Mouse (Mus musculus) urinary bladder, postnatal 4 days (tissue): ENCODE results near the gene Dysf.

ENCODE experiments used
- DNase-seq, 2 experiments: peaks; one replicate each; pipeline ENCODE4 v3.0.0; 2021 to 2022; ENCODE audit warnings: low spot score in 2 of 2

Dysf gene

GRCm38 (mm10) chr6:84050238-84050637 is 41.8 kb downstream of the Dysf start:
- no peak for DNase-seq

DNA sequence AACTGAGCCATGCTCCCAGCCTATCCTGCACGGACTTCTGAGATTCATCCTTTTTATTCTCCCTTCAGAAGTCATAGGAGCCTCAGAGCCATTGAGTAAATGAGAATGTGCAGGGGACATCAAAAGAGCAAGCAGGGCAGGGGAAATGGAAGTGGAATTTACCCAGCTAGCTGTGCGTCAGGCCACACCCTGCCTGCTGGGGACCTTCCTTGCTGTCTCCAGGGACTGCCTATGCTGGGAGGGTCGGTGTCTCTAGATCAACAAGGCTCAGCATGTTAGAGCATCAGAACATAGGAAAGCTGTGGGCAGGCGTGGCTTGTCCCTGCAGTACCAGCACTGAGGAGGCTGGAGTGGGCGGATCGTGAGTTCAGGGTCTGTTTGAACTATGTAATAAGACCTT is 42.6 kb downstream of the Dysf start:
- DNase-seq = no peak

DNA sequence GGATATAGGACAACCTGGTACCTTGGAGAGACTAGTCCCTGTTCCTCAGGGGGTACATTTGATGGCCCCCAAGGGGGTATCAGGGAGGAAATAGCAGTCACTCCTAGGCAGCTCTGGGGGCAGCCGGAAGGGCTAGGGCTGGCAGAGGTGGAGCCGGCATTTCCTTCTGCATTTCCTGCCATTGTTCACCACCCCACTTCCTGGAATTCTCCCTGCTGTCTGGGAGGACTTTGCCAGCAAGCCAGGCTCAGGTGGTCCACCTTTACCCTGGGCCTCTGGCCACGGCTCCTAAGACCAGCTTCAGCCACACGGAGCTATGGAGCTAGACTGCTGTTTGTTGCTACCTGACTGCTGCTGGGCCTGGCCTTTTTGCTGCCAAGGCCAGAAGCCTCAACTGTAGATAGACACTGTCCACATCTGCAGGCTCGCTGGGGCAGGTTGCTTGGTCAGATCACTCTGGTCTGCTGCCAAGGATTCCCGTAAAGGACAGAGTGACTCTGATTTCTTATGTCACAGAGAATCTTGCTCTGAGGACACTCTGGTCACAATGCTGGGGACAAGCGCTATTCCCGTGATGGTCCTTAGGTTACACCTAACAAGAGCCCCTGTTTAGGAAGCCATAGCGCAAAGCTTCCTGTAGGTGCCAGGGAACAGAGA is 45.6 kb downstream of the Dysf start:
- no peak for DNase-seq

- DNase-seq = no peak
These were observed 47.2 kb downstream of the Dysf start for GRCm38 (mm10) chr6:84055619-84056018.

DNA sequence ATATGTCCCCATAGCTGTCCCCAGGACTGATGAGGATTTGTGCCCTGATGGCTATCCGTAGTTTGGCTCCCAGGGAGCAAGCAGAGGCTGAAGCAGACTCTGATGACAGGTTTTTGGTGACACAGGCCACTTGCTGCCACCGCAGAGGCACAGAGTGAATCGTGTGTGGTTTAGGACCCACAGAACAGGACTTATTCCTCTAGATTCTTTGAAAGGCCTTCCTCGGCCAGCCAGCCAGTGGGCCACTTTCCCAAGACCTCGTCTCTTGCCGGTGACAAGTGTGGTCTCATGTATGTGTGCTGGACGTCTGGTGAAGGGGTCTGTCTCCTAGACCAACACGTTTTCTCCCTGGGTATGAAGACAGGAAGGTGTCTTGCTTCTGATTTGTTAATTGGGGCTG is 48.8 kb downstream of the Dysf start:
- no peak for DNase-seq

- DNase-seq = no peak
These were observed 50.3 kb downstream of the Dysf start for GRCm38 (mm10) chr6:84058671-84059141.

- no peak for DNase-seq
These were observed 51.5 kb downstream of the Dysf start for GRCm38 (mm10) chr6:84059771-84060414.

- DNase-seq = no peak
These were observed 52.9 kb downstream of the Dysf start for GRCm38 (mm10) chr6:84061328-84061727.

- DNase-seq = no peak
These were observed 54.2 kb downstream of the Dysf start for GRCm38 (mm10) chr6:84062541-84062940.

DNA sequence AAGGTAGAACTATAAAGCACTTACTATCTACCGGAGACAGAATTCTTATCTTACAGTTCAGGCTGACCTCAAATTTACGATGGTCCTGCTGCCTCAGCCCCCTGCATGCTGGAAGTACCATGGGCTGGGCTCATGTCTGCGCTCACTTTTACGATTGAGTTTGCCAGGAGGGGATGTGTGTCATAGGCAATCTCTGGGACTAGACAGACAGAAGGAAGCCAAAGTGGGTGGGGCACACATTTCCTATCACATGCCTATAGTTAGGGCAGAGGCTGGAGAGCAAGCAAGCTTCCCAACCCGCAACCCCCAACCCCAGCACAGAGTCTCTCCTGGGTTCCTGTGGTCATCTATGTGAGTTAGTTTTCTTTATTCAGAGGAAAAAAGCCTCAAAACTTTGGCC is 59.8 kb downstream of the Dysf start:
- no peak for DNase-seq

- DNase-seq = no peak
These were observed 61.9 kb downstream of the Dysf start for GRCm38 (mm10) chr6:84070251-84070650.

- DNase-seq = no peak
These were observed 64.2 kb downstream of the Dysf start for GRCm38 (mm10) chr6:84072574-84072973.

GRCm38 (mm10) chr6:84078172-84078571 is 69.8 kb downstream of the Dysf start:
- DNase-seq = no peak

- DNase-seq = no peak
These were observed 72.2 kb downstream of the Dysf start for GRCm38 (mm10) chr6:84080631-84081030.

GRCm38 (mm10) chr6:84084757-84085156 is 76.4 kb downstream of the Dysf start:
- no peak for DNase-seq

GRCm38 (mm10) chr6:84093473-84093872 is 85.1 kb downstream of the Dysf start:
- DNase-seq = no peak

DNA sequence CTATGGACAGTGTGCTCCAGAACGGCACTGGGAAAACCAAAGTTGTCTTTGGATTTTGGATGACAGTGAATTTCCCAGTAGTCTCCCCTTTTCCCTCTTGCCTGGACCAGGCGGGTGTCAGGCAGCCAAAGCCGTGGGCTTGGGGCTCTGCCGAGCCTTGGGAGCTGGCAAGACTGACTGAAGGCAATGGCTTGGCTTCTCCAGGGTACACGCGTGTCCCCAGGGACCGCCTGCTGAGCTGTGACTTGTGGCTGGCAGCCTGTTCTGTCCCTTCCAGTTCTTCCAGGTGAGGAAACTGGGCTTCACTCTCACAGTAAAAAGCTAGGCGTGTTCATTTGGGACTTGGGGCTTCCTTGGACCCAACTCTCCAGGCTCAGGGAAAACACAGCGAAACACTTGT is 86.1 kb downstream of the Dysf start:
- no peak for DNase-seq

DNA sequence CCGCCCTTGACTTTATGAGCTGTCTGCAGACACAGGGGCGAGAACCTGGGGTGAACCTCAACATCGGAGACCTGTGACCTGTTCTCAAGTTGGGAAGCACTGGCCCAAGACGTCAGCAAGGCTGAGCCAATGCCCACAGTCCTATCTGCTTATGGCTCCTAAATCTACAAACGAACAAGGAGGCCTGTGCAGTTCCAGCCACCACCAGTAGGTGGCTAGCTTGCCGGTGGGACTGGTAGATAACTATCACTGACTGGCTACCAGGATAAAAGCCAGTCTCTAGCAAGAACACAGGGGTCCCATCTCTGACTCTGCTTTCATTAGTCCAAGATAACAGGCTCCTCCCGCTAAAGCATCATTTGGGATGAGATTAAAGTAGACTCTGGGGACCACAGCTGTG is 86.6 kb downstream of the Dysf start:
- peak in 1 of 2 experiments; percentile 75 for DNase-seq

DNA sequence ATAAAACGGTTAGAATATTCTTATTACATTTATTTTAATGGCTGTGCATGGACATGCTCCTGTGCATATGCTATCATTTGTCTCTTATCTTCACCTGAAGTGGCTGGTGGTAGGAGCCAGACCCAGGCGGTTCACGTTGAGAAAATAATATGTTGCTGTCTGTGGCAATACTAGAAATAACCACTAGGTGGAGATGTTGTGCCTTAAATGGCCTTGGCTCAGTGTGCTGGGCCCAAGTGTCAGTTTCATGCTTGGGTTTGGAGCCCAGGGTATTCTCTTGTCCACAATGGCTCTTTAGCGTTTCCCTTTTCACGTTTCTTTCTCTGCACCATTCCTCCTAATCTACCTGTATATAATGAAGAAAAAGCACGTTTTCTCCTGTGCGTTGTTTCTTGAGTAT is 87.5 kb downstream of the Dysf start:
- DNase-seq = no peak

- no peak for DNase-seq
These were observed 93.6 kb downstream of the Dysf start for GRCm38 (mm10) chr6:84102002-84102401.

DNA sequence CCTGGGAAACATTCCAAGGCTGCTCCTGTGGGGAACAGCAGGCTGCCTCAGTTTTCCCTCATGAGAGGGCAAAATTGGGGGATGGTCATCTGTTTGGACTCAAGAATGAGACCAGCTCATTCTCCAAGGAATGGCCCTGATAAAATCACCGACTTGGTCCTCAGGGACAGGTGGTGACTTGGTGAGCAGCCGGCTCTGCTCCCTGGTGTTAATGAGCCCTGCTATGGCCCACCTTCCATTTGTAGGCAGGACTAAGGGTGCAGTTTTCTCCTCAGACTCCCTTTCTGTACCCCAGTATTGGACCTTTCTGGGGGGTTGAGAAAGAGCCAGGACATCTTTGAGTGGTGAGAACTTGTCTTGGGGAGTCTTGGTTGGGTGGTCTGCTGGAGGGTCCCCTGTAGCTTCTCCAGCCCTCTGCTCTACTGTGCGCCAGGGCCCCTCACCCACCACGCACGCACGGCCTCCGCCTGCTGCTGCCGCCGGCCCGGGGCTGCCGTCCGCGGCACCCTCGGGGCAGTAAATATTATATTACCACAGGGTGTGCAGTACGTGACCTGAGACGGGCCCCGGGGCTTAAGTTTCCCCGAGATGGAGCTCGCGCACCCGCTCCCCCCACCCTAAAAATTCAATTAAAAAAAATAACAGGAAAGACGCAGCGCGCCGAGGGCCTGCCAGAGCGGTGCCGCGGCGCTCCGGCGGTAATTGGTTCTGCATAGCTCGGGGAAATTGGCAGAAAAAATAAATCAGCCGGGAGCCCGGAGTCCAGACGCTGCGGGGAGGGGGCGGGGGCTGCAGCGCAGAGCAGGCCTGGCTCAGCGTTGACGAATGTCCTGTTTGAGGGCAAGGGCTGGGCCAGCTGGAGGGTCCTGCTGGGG is 97.0 kb downstream of the Dysf start:
- DNase-seq = no peak

- DNase-seq = no peak
These were observed 97.7 kb downstream of the Dysf start for GRCm38 (mm10) chr6:84106082-84106481.

- no peak for DNase-seq
These were observed 102.0 kb downstream of the Dysf start for GRCm38 (mm10) chr6:84110377-84110776.
